Mouse (Mus musculus) spleen, adult 2 months (tissue): ENCODE results near the gene Mymx.

Experiments used
- CTCF ChIP-seq: fragments of 200-500 bp; IDR thresholded peaks from 2 replicates; pipeline ENCODE4 v1.5.1; 2011; ENCODE audit warnings: mild to moderate bottlenecking, inconsistent platforms; ENCODE audit not compliant: insufficient read depth, insufficient read length, insufficient replicate concordance; ENCODE audit errors: extremely low read depth
- POLR2A ChIP-seq: fragments of 200-500 bp; IDR thresholded peaks from 2 replicates; pipeline ENCODE4 v1.6.1; 2011; ENCODE audit warnings: low read depth, low read length, inconsistent platforms

- TF ChIP-seq POLR2A: no peak
- no peak for TF ChIP-seq CTCF
These were observed 5.3 kb upstream of the Mymx start for GRCm38 (mm10) chr17:45606992-45607879.
